Mouse (Mus musculus) right cerebral cortex, adult 2 months (tissue): ENCODE results near the gene St6galnac3.

Source experiments
- DNase-seq, 2 experiments: peaks; one replicate each; pipeline ENCODE4 v3.0.0; 2021 to 2022; ENCODE audit warnings: low spot score in 2 of 2

The St6galnac3 gene

GRCm38 (mm10) chr3:153690553-153690952 lies 34.4 kb downstream of the St6galnac3 start:
- DNase-seq, result no peak

GRCm38 (mm10) chr3:153689793-153690291 lies 35.1 kb downstream of the St6galnac3 start:
- DNase-seq, result no peak

GRCm38 (mm10) chr3:153687896-153688295 lies 37.1 kb downstream of the St6galnac3 start:
- DNase-seq, result no peak

- no peak for DNase-seq
Measured at GRCm38 (mm10) chr3:153684909-153685308, 40.1 kb downstream of the St6galnac3 start.

- no peak for DNase-seq
Measured at GRCm38 (mm10) chr3:153682303-153682702, 42.7 kb downstream of the St6galnac3 start.

- DNase-seq, result no peak
Measured at GRCm38 (mm10) chr3:153681720-153682119, 43.3 kb downstream of the St6galnac3 start.

GRCm38 (mm10) chr3:153675832-153676231 lies 49.1 kb downstream of the St6galnac3 start:
- no peak for DNase-seq

GRCm38 (mm10) chr3:153675073-153675472 lies 49.9 kb downstream of the St6galnac3 start:
- no peak for DNase-seq

GRCm38 (mm10) chr3:153674359-153674758 lies 50.6 kb downstream of the St6galnac3 start:
- DNase-seq, result no peak

GRCm38 (mm10) chr3:153673451-153673850 lies 51.5 kb downstream of the St6galnac3 start:
- no peak for DNase-seq

GRCm38 (mm10) chr3:153670953-153671674 lies 53.9 kb downstream of the St6galnac3 start:
- DNase-seq, result no peak

- no peak for DNase-seq
Measured at GRCm38 (mm10) chr3:153669737-153670435, 55.1 kb downstream of the St6galnac3 start.

- DNase-seq, result no peak
Measured at GRCm38 (mm10) chr3:153669329-153669728, 55.6 kb downstream of the St6galnac3 start.

GRCm38 (mm10) chr3:153668447-153669290 lies 56.3 kb downstream of the St6galnac3 start:
- DNase-seq, result no peak

- DNase-seq, result no peak
Measured at GRCm38 (mm10) chr3:153664696-153665095, 60.3 kb downstream of the St6galnac3 start.

GRCm38 (mm10) chr3:153663841-153664427 lies 61.0 kb downstream of the St6galnac3 start:
- no peak for DNase-seq

GRCm38 (mm10) chr3:153662796-153663195 lies 62.2 kb downstream of the St6galnac3 start:
- DNase-seq, result no peak

GRCm38 (mm10) chr3:153661927-153662326 lies 63.0 kb downstream of the St6galnac3 start:
- DNase-seq, result peak; percentile 44 to 62

GRCm38 (mm10) chr3:153659575-153660168 lies 65.3 kb downstream of the St6galnac3 start:
- DNase-seq, result no peak

GRCm38 (mm10) chr3:153658051-153658777 lies 66.8 kb downstream of the St6galnac3 start:
- DNase-seq, result peak; percentile 61 to 79
